Mouse (Mus musculus) heart, postnatal 0 days (tissue): ENCODE results near the gene Parp16.

Experiments used
- CTCF ChIP-seq: IDR thresholded peaks from 2 replicates; pipeline ENCODE4 v1.5.1; 2016; ENCODE audit warnings: antibody characterized with exemption, control low read depth, low read depth
- EP300 ChIP-seq: IDR thresholded peaks from 2 replicates; pipeline ENCODE4 v1.6.1; 2016; ENCODE audit warnings: antibody characterized with exemption, low read depth

DNA sequence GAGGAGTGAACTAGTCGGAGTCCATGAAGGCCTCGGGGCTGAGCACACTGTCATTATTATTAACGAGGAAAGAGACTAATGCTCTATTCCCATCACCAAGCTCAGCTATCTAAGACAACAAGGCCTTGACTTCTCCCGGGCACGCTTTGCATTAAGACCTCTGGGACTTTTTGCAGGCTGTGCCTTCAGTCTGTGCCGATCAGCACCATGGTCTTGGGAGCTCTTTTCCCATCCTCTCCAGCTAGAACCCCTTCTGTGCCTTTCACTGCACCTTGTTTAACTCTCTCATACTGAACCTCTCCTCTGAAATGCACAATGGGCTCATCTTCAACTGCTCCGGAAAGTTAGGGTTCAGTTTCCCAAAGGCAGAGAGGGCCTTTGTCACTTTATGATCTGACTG lies 4.8 kb upstream of the Parp16 start:
- TF ChIP-seq CTCF (no peak), EP300 (no peak)
